Mouse (Mus musculus) erythroid progenitor cell, adult 5-6 weeks (primary cell): ENCODE results near the gene Chn2. TPM values are rescaled to one million over a fixed set of nuclear protein-coding genes. Genes with fewer than 3 reads are reported as not detected.

Source experiments
- ATAC-seq: replicated peaks from 2 replicates; pipeline ENCODE4 v1.8.0; 2016; ENCODE audit warnings: moderate number of reproducible peaks, mild to moderate bottlenecking, moderate TSS enrichment, inconsistent platforms; ENCODE audit not compliant: poor library complexity, low FRiP score, severe bottlenecking
- total RNA-seq, 2 experiments: library from RNA; stranded (forward) in 1 of 2; stranded (reverse) in 1 of 2; fragments of 150-400 nt in 1 of 2; fragments of 186-747, 209-891 nt in 1 of 2; gene quantifications; 2 replicates each; pipeline versions ENCODE4 v1.2.3 to v1.2.4; 2015 to 2017; ENCODE audit warnings: low replicate concordance in 2 of 2

Gene Chn2
- total RNA-seq, 2 experiments from 2014 or later, result 4.8 to 6.7 TPM

- ATAC-seq, result no peak
Measured at GRCm38 (mm10) chr6:54179056-54179873, 139.9 kb downstream of the Chn2 start.

- no peak for ATAC-seq
Measured at GRCm38 (mm10) chr6:54179874-54180212, 140.5 kb downstream of the Chn2 start.

GRCm38 (mm10) chr6:54183825-54184578 lies 144.6 kb downstream of the Chn2 start:
- ATAC-seq, result no peak

GRCm38 (mm10) chr6:54193631-54194305 lies 154.4 kb downstream of the Chn2 start:
- no peak for ATAC-seq

- ATAC-seq, result no peak
Measured at GRCm38 (mm10) chr6:54197821-54198412, 158.6 kb downstream of the Chn2 start.

- ATAC-seq, result no peak
Measured at GRCm38 (mm10) chr6:54199516-54199915, 160.2 kb downstream of the Chn2 start.

GRCm38 (mm10) chr6:54200031-54200722 lies 160.8 kb downstream of the Chn2 start:
- ATAC-seq, result no peak

- ATAC-seq, result no peak
Measured at GRCm38 (mm10) chr6:54202311-54203020, 163.1 kb downstream of the Chn2 start.

- no peak for ATAC-seq
Measured at GRCm38 (mm10) chr6:54203316-54203715, 164.0 kb downstream of the Chn2 start.

- ATAC-seq, result no peak
Measured at GRCm38 (mm10) chr6:54203926-54204325, 164.6 kb downstream of the Chn2 start.

GRCm38 (mm10) chr6:54204931-54205330 lies 165.6 kb downstream of the Chn2 start:
- no peak for ATAC-seq

- ATAC-seq, result no peak
Measured at GRCm38 (mm10) chr6:54205471-54205870, 166.1 kb downstream of the Chn2 start.

GRCm38 (mm10) chr6:54206221-54206738 lies 166.9 kb downstream of the Chn2 start:
- no peak for ATAC-seq

- no peak for ATAC-seq
Measured at GRCm38 (mm10) chr6:54208786-54209185, 169.4 kb downstream of the Chn2 start.

GRCm38 (mm10) chr6:54210971-54211370 lies 171.6 kb downstream of the Chn2 start:
- ATAC-seq, result no peak

- ATAC-seq, result no peak
Measured at GRCm38 (mm10) chr6:54211939-54212338, 172.6 kb downstream of the Chn2 start.

- ATAC-seq, result no peak
Measured at GRCm38 (mm10) chr6:54213743-54214142, 174.4 kb downstream of the Chn2 start.

GRCm38 (mm10) chr6:54215636-54216035 lies 176.3 kb downstream of the Chn2 start:
- ATAC-seq, result no peak

- no peak for ATAC-seq
Measured at GRCm38 (mm10) chr6:54216512-54216911, 177.2 kb downstream of the Chn2 start.
